Mouse (Mus musculus) CH12.LX (cell line): ENCODE results near the gene Larp1. TPM values are rescaled to one million over a fixed set of nuclear protein-coding genes. Genes with fewer than 3 reads are reported as not detected.

ENCODE experiments used
- DNase-seq: peaks from one replicate; pipeline ENCODE4 v3.0.0-alpha.2; 2013; ENCODE audit errors: extremely low read depth
- H3K27ac ChIP-seq: 2 replicates; pipeline ENCODE4 v1.5.1; 2012; ENCODE audit warnings: low read depth, mild to moderate bottlenecking, control low read depth, moderate library complexity; ENCODE audit not compliant: insufficient read depth
- H3K27me3 ChIP-seq: replicated peaks from 2 replicates; pipeline ENCODE3; 2012; ENCODE audit warnings: inconsistent platforms
- H3K36me3 ChIP-seq, 2 experiments: replicated peaks in 1 of 2; 2 replicates each; pipeline versions ENCODE3 to v1.6.1; 2012; ENCODE audit warnings: inconsistent platforms in 1 of 2, low read length in 1 of 2, mild to moderate bottlenecking in 1 of 2, mixed read lengths in 1 of 2, moderate library complexity in 1 of 2; ENCODE audit not compliant: control insufficient read depth in 1 of 2, insufficient read depth in 1 of 2
- H3K4me1 ChIP-seq, 2 experiments: 2 replicates each; pipeline ENCODE4 v1.6.1; 2012; ENCODE audit warnings: inconsistent platforms in 1 of 2, moderate library complexity in 1 of 2; ENCODE audit not compliant: insufficient read depth in 2 of 2, control insufficient read depth in 1 of 2
- H3K4me2 ChIP-seq: 2 replicates; pipeline ENCODE4 v1.6.1; 2012; ENCODE audit warnings: low read depth, mild to moderate bottlenecking, control low read depth; ENCODE audit not compliant: poor library complexity, insufficient read depth, severe bottlenecking
- H3K4me3 ChIP-seq, 3 experiments: fragments of 150-350 bp in 1 of 3; sonication (generic) in 1 of 3; replicated peaks in 1 of 3; 2 replicates each; pipeline versions ENCODE3 to v1.5.1; 2011 to 2012; ENCODE audit warnings: low read depth in 2 of 3, low read length in 2 of 3, mild to moderate bottlenecking in 2 of 3, moderate library complexity in 2 of 3, control low read depth in 1 of 3, improper control_type of control experiment in 1 of 3, inconsistent platforms in 1 of 3, mixed read lengths in 1 of 3; ENCODE audit not compliant: poor library complexity in 1 of 3
- H3K79me2 ChIP-seq: replicated peaks from 2 replicates; pipeline ENCODE4 v1.6.1; 2012; ENCODE audit warnings: mild to moderate bottlenecking, moderate library complexity; ENCODE audit not compliant: control insufficient read depth, poor library complexity, insufficient read depth, severe bottlenecking; ENCODE audit errors: extremely low read depth
- H3K9ac ChIP-seq: 2 replicates; pipeline ENCODE4 v1.6.1; 2012; ENCODE audit warnings: low read depth, mild to moderate bottlenecking, control low read depth, moderate library complexity; ENCODE audit not compliant: insufficient read depth
- H3K9me3 ChIP-seq: replicated peaks from 2 replicates; pipeline ENCODE3; 2012; ENCODE audit warnings: low read length, inconsistent platforms, mixed read lengths
- BHLHE40 ChIP-seq: IDR thresholded peaks from 2 replicates; pipeline ENCODE4 v1.6.1; 2011; ENCODE audit warnings: mild to moderate bottlenecking, low read depth, low read length, improper control_type of control experiment
- CHD1 ChIP-seq: IDR thresholded peaks from 2 replicates; pipeline ENCODE4 v1.6.1; 2012; ENCODE audit warnings: low read depth, low read length, improper control_type of control experiment, inconsistent platforms
- CHD2 ChIP-seq: IDR thresholded peaks from 2 replicates; pipeline ENCODE4 v1.6.1; 2011; ENCODE audit warnings: low read length, improper control_type of control experiment
- CTCF ChIP-seq, 2 experiments: IDR thresholded peaks in 1 of 2; conservative IDR thresholded peaks in 1 of 2; 2 replicates each; pipeline ENCODE4 v1.5.1; 2011 to 2012; ENCODE audit warnings: low read depth in 2 of 2, low read length in 2 of 2, improper control_type of control experiment in 1 of 2, inconsistent platforms in 1 of 2, mild to moderate bottlenecking in 1 of 2, moderate library complexity in 1 of 2
- E2F4 ChIP-seq: IDR thresholded peaks from 2 replicates; pipeline ENCODE4 v1.6.1; 2011; ENCODE audit warnings: low read depth, low read length, improper control_type of control experiment; ENCODE audit not compliant: insufficient replicate concordance
- ELF1 ChIP-seq: IDR thresholded peaks from 2 replicates; pipeline ENCODE4 v1.6.1; 2014; ENCODE audit warnings: low read depth, mild to moderate bottlenecking, inconsistent platforms, low read length, improper control_type of control experiment
- ETS1 ChIP-seq: conservative IDR thresholded peaks from 2 replicates; pipeline ENCODE4 v1.6.1; 2012; ENCODE audit warnings: low read depth, mild to moderate bottlenecking, inconsistent platforms, low read length, improper control_type of control experiment, moderate library complexity
- GABPA ChIP-seq: IDR thresholded peaks from 2 replicates; pipeline ENCODE4 v1.6.1; 2012; ENCODE audit warnings: low read depth, low read length, improper control_type of control experiment, inconsistent platforms; ENCODE audit not compliant: insufficient replicate concordance
- HCFC1 ChIP-seq: IDR thresholded peaks from 2 replicates; pipeline ENCODE4 v1.6.1; 2012; ENCODE audit warnings: low read depth, mild to moderate bottlenecking, inconsistent platforms, low read length, improper control_type of control experiment
- IRF4 ChIP-seq: IDR thresholded peaks from 2 replicates; pipeline ENCODE4 v1.6.1; 2014; ENCODE audit warnings: low read depth, mild to moderate bottlenecking, inconsistent platforms, low read length, improper control_type of control experiment
- JUND ChIP-seq: conservative IDR thresholded peaks from 2 replicates; pipeline ENCODE4 v1.6.1; 2011; ENCODE audit warnings: low read depth, low read length, improper control_type of control experiment
- KAT2A ChIP-seq: IDR thresholded peaks from 2 replicates; pipeline ENCODE4 v1.6.1; 2012; ENCODE audit warnings: low read length, improper control_type of control experiment, inconsistent platforms; ENCODE audit not compliant: insufficient replicate concordance
- MAFK ChIP-seq: IDR thresholded peaks from 2 replicates; pipeline ENCODE4 v1.6.1; 2011; ENCODE audit warnings: low read length, improper control_type of control experiment; ENCODE audit not compliant: insufficient replicate concordance
- MAX ChIP-seq: IDR thresholded peaks from 2 replicates; pipeline ENCODE4 v1.6.1; 2011; ENCODE audit warnings: low read length, improper control_type of control experiment
- MAZ ChIP-seq: IDR thresholded peaks from 2 replicates; pipeline ENCODE4 v1.6.1; 2012; ENCODE audit warnings: low read depth, mild to moderate bottlenecking, inconsistent platforms, low read length, improper control_type of control experiment, moderate library complexity
- MEF2A ChIP-seq: IDR thresholded peaks from 2 replicates; pipeline ENCODE4 v1.6.1; 2014; ENCODE audit warnings: low read depth, mild to moderate bottlenecking, inconsistent platforms, low read length, improper control_type of control experiment, borderline replicate concordance
- MYC ChIP-seq: IDR thresholded peaks from 2 replicates; pipeline ENCODE4 v1.6.1; 2011; ENCODE audit warnings: low read depth, mild to moderate bottlenecking, improper control_type of control experiment, low read length
- NELFE ChIP-seq: IDR thresholded peaks from 2 replicates; pipeline ENCODE4 v1.6.1; 2011; ENCODE audit warnings: low read depth, low read length, improper control_type of control experiment
- NRF1 ChIP-seq: IDR thresholded peaks from 2 replicates; pipeline ENCODE4 v1.6.1; 2014; ENCODE audit warnings: low read depth, mild to moderate bottlenecking, inconsistent platforms, low read length, improper control_type of control experiment, moderate library complexity
- PAX5 ChIP-seq: IDR thresholded peaks from 2 replicates; pipeline ENCODE4 v1.6.1; 2012; ENCODE audit warnings: low read length, inconsistent platforms, mixed read lengths
- POLR2A ChIP-seq: IDR thresholded peaks from 2 replicates; pipeline ENCODE4 v1.6.1; 2011; ENCODE audit warnings: low read depth, mild to moderate bottlenecking, improper control_type of control experiment, low read length
- POLR2AphosphoS2 ChIP-seq: IDR thresholded peaks from 2 replicates; pipeline ENCODE4 v1.6.1; 2011; ENCODE audit warnings: low read depth, low read length, improper control_type of control experiment
- RAD21 ChIP-seq: IDR thresholded peaks from 2 replicates; pipeline ENCODE4 v1.6.1; 2011; ENCODE audit warnings: low read depth, mild to moderate bottlenecking, low read length, improper control_type of control experiment, moderate library complexity
- RCOR1 ChIP-seq: conservative IDR thresholded peaks from 2 replicates; pipeline ENCODE4 v1.6.1; 2012; ENCODE audit warnings: low read depth, mild to moderate bottlenecking, inconsistent platforms, low read length, improper control_type of control experiment
- SMC3 ChIP-seq: IDR thresholded peaks from 2 replicates; pipeline ENCODE4 v1.6.1; 2011; ENCODE audit warnings: low read depth, low read length, improper control_type of control experiment
- TBP ChIP-seq: conservative IDR thresholded peaks from 2 replicates; pipeline ENCODE4 v1.6.1; 2011; ENCODE audit warnings: low read depth, low read length, improper control_type of control experiment
- TCF12 ChIP-seq: IDR thresholded peaks from 2 replicates; pipeline ENCODE4 v1.6.1; 2014; ENCODE audit warnings: low read depth, mild to moderate bottlenecking, inconsistent platforms, low read length, improper control_type of control experiment
- UBTF ChIP-seq: IDR thresholded peaks from 2 replicates; pipeline ENCODE4 v1.6.1; 2012; ENCODE audit warnings: low read depth, mild to moderate bottlenecking, inconsistent platforms, low read length, improper control_type of control experiment, moderate library complexity
- USF2 ChIP-seq: conservative IDR thresholded peaks from 2 replicates; pipeline ENCODE4 v1.6.1; 2011; ENCODE audit warnings: low read depth, low read length, improper control_type of control experiment
- ZC3H11A ChIP-seq: IDR thresholded peaks from 2 replicates; pipeline ENCODE4 v1.6.1; 2012; ENCODE audit warnings: low read depth, mild to moderate bottlenecking, inconsistent platforms, low read length, improper control_type of control experiment
- ZKSCAN1 ChIP-seq: IDR thresholded peaks from 2 replicates; pipeline ENCODE4 v1.6.1; 2012; ENCODE audit warnings: low read depth, inconsistent platforms, low read length, improper control_type of control experiment, borderline replicate concordance
- ZNF384 ChIP-seq: IDR thresholded peaks from 2 replicates; pipeline ENCODE4 v1.6.1; 2012; ENCODE audit warnings: low read depth, low read length, improper control_type of control experiment, inconsistent platforms
- dilution Hi-C: fragments of 300-500 bp; cut with MboI; formaldehyde crosslinking; loops from 2 replicates; pipeline ENCODE4 v1.14.3; 2020; ENCODE audit warnings: low sequenced_read_pairs; ENCODE audit not compliant: extremely low pct_unique_long_range_greater_than_20kb, extremely low pct_ligation_motif_present
- in situ Hi-C: fragments of 300-500 bp; cut with MboI; formaldehyde crosslinking; loops from 3 replicates; pipeline ENCODE4 v1.14.3; 2019; ENCODE audit warnings: low sequenced_read_pairs, low pct_ligation_motif_present, low pct_unique_long_range_greater_than_20kb, mixed read lengths
- polyA plus RNA-seq: library from polyadenylated mRNA; unstranded; fragments of >175 nt; gene quantifications from 2 replicates; pipeline ENCODE4 v1.2.1, GENCODE M21; 2012; ENCODE audit warnings: low read depth; ENCODE audit not compliant: insufficient read length
- total RNA-seq, 2 experiments: library from RNA; depleted of rRNA; stranded (reverse); fragments of 300-350 nt in 1 of 2; fragments of >200 nt in 1 of 2; gene quantifications; 2 replicates each; pipeline ENCODE4 v1.2.3; 2012 to 2014

Larp1 gene
- total and polyA plus RNA-seq, 3 experiments = 38.2 to 284 (median 94.1) TPM

DNA sequence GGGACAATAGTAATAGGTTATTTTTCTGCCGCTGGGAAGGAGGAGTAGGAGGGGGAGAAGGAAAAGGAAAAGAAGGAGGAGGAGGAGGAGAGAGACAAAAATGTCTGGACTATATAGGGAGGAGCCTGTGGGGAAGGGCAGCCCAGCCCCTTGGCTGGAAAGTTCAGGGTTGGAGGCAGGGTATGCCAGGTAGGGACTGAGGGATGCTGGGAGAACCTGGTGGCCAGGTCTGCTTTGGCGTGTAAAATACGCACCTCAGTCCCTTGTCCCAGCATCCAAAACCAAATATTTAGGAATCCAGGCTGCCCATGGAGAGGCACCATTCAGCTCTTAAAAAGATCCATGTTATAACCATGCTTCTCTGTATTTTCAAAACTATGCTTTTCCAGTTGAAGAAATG, 93.3 kb downstream of the Larp1 start:
- Histone ChIP-seq H3K79me2 (peaks cover 27% of the 10 kb centered on the region), H3K9ac (no peak overlapping the region), H3K27ac (peak overlapping the region; percentile 53), H3K4me2 (peak overlapping the region; percentile 7; the same call in 1 of the 2 replicates), H3K36me3 (peaks cover 0 to 4% of the 10 kb centered on the region in 2 experiments), H3K27me3 (no peaks in the 10 kb centered on the region), H3K4me3 (peak overlapping the region in 1 of 3 experiments; percentile 76), H3K4me1 (peaks cover 10 to 40% of the 10 kb centered on the region in 2 experiments), H3K9me3 (no peaks in the 10 kb centered on the region)
- DNase-seq = no peak
- in situ Hi-C loops = loop anchor here (5.0 kb wide), 1 partner anchor 35 kb away; no protein-coding TSS in a partner anchor
- TF ChIP-seq MAFK (no peak), ETS1 (no peak), GABPA (no peak), USF2 (no peak), CHD2 (no peak), ZC3H11A (no peak), BHLHE40 (no peak), HCFC1 (no peak), NRF1 (no peak), MAX (no peak)
- dilution Hi-C loops = no loop called here

DNA sequence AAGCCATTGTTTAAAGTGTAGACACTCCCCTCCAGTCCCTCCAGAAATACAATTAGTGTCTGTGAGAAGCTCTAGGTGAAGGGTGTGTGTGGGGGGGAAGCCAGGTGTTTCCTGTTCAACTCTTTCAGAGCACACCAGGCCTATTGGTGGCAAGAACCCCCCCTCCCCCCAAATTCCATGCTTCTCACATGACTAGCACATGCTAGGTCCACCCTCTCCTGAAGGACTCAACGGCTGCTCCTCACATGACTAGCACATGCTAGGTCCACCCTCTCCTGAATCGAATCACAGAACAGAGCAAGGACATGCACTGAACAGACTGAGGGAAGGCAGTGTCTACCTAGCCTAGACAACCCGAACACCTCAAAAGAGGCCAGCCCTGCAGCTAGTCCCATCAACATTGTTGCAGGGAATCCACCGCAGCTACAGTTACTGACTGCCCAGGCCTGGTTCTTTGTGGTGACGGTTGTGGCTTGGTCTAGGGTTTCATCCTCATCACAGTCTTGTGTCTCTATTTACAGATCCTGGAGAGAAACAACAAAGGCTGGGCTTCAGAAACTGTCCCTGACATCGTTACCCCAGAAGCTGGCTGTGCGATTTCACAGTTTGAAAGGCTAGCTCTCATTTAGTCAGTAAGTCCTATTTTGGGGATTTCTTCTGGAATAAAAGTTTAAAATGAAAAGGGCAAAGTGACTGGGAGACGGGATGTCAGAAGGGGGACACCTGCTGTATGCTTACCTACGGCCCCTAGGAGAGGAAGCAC, 93.9 kb downstream of the Larp1 start:
- Histone ChIP-seq H3K27me3 (no peaks in the 10 kb centered on the region), H3K9me3 (no peaks in the 10 kb centered on the region), H3K27ac (peak overlapping the region; percentile 75), H3K4me1 (peaks cover 13 to 46% of the 10 kb centered on the region in 2 experiments), H3K9ac (peak overlapping the region; percentile 44), H3K4me2 (peak overlapping the region; percentile 7), H3K4me3 (peak overlapping the region in 2 of 3 experiments; percentile 51 to 76), H3K36me3 (peaks cover 0 to 6% of the 10 kb centered on the region in 2 experiments), H3K79me2 (peaks cover 33% of the 10 kb centered on the region)
- DNase-seq = peak; percentile 87
- dilution Hi-C loops (no loop called here), in situ Hi-C loops (loop anchor here (5.0 kb wide), 1 partner anchor 35 kb away; no protein-coding TSS in a partner anchor)
- TF ChIP-seq E2F4 (no peak), MAZ (no peak; the same call in 1 of the 2 replicates), BHLHE40 (peak; percentile 100), KAT2A (no peak), CTCF (conservative IDR thresholded peaks at IDR 0.05 in 1 of 2, IDR thresholded peaks at IDR 0.05 in 1 of 2; ENCODE audit: low read depth in 2 of 2, low read length in 2 of 2) (no peak), ZNF384 (no peak), SMC3 (no peak; the same call in 1 of the 2 replicates), ZKSCAN1 (peak; percentile 98), MEF2A (peak; percentile 58), TCF12 (peak; percentile 95), CHD1 (no peak), HCFC1 (no peak), TBP (no peak), IRF4 (peak; percentile 53), PAX5 (no peak), NELFE (no peak), JUND (no peak), MAFK (0 out of 2 replicates have a peak, but pooled peaks have one; percentile 10), RCOR1 (peak; percentile 71; the same call in 1 of the 2 replicates), MYC (peak; percentile 93), ETS1 (peak; percentile 80), UBTF (no peak), ELF1 (0 out of 2 replicates have a peak, but pooled peaks have one; percentile 10), RAD21 (no peak), POLR2A (peak; percentile 49), POLR2AphosphoS2 (no peak)
